Mouse (Mus musculus): ENCODE measurements at regions not wholly inside any gene's neighbourhood (a gene's known extent, or its start where the extent isn't known, plus 50 kb on each side); places are given as distances from the start of the nearest gene placed in this dataset.

DNA sequence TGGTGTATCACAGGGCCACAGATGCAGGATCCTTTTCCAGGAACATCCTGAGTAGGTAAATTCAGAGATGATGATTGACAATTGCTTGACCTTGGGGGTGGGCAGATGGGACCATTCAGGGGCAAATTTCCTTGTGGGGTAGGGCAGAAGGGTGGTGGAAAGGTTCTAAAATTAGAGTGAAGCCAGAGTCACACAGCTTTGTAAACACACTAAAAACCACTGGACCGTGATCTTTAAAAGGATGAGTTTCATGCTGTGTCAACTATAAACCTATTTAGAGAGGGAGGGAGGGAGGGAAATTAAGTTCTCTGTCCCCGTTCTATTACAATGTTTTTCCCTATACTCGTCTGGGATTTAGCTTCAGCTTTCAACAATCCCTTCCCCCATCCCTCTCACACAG lies 286.7 kb downstream of the Gadd45g start:
- no peak for TF ChIP-seq POLR2A (IDR thresholded peaks at IDR 0.05; ENCODE audit: insufficient read depth, low read depth, low read length)
- no peak for TF ChIP-seq CTCF (IDR thresholded peaks at IDR 0.05; ENCODE audit: insufficient read depth, low read depth, low read length)

Data from olfactory bulb, adult 2 months (tissue).